Mouse (Mus musculus): ENCODE results near the gene Prdm1.

DNA sequence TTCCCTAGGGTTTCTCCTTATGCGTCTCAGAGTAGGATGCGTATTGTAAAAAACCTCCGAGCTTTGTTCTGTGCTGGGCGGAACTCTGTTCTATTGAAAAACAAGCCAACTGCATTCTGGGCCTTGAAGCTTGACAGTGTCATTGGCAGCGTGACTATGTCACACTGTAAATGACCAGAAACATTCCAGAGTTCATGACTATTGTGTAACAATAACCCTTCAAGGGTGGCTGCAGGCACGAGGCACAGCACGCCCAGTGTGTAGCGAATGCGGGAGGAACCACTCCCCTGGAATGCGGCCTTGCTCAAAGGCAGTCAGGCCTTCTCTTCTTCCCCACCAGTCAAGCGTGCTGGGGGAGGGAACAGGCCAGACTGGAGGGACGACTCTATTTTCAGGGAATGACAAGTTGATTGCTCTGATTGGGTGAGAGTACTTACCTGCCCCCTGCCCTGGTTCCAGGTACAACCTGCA lies 100.4 kb downstream of the Prdm1 start:
- TF ChIP-seq CTCF (IDR thresholded peaks at IDR 0.05; ENCODE audit: low read depth), result no peak
- no peak for TF ChIP-seq EP300 (IDR thresholded peaks at IDR 0.05; ENCODE audit: low read depth)

Measured in liver, embryonic 14.5 days (tissue).